Mouse (Mus musculus): Measurements from ENCODE around the gene Iqck. TPM values are rescaled to one million over a fixed set of nuclear protein-coding genes. Genes with fewer than 3 reads are reported as not detected.

The Iqck gene
- polyA plus RNA-seq (2015; fragmentation: Nextera tagmentation; extraction: Ambion mirVana): 2.3 TPM in 2 replicates

DNA sequence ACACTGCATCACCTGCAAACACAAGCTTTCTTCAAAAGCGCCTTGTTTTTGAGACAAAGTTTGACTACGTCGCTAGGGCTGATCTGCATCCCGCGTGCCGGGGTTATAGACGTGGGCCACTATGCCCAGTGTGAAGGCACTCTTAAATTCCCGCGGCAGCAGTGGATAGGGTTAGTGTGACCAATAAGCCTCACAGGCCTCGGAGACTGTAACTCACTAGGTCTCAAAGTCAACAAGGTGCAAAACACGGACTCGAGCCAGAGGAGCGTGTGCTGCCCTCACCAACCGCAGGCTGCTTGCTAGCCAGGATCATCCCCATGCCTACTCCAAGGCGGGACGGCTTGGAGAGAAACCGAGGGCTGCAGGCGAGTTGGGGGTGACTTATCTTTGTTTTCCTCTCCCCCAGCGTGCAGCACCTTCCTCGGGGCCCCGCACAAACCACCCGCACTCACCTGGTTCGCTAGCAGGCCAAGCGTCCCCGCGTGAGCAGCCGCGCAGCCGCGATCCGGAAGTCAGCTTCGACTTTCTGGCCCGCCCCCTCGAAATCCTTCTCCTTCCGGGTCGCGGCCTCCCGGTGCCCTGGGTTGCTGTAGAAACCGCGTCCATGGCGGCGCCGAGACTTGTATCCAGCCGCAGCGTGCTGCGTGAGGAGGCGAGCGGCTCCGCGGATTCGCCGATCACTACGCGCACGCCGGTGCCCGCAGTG lies at the start of gene Iqck:
Gene Iqck, plus strand, starts transcription at position 582 of the 706 bp plus-strand sequence.
- Histone ChIP-seq H3K27me3 (no peaks in the 10 kb centered on the region), H3K9me3 (no peaks in the 10 kb centered on the region), H3K4me2 (replicated peaks) (peak within 1 kb of the TSS; percentile 89), H3K9ac (peak within 1 kb of the TSS; percentile 77), H3K36me3 (peaks cover 31% of the 10 kb centered on the region), H3K4me3 (peak within 1 kb of the TSS; percentile 81), H3K4me1 (peaks cover 16% of the 10 kb centered on the region), H3K27ac (peak within 1 kb of the TSS; percentile 53; the same call in 1 of the 2 replicates)
- under 1% methylated on average over 57 of the region's 57 CpGs for WGBS
- ATAC-seq (ENCODE audit: low FRiP score, low read depth): peak; percentile 98

- no peak for ATAC-seq (ENCODE audit: low FRiP score, low read depth)
- Histone ChIP-seq H3K9me3 (no peaks in the 10 kb centered on the region), H3K27ac (no peak overlapping the region), H3K4me3 (no peak overlapping the region), H3K27me3 (no peaks in the 10 kb centered on the region), H3K9ac (no peak overlapping the region), H3K36me3 (peaks cover 69% of the 10 kb centered on the region), H3K4me1 (no peaks in the 10 kb centered on the region), H3K4me2 (replicated peaks) (no peak overlapping the region)
- WGBS: 83% methylated on average over 16 of the region's 16 CpGs
Observed at GRCm38 (mm10) chr7:118806631-118807411, 48.7 kb upstream of the Iqck start.

DNA sequence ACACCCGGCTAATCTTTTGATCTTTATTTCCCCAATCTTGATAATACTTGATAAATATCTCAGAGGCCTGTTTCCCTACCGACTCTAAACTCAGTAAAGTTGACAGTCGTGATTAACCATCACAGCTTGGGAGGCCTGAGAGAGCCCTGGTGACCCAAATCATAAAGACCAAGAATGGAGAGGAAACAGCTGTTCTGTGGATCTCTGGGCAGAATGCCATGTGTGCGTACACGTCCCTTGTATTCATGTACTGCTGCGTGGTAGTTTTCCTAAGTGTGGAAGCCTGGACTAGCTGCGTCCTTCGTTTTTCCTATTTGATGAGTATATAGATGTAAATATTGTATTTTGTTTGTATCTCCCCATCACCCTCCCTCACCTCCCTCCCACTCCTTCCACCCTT lies 47.7 kb upstream of the Iqck start:
- H3K4me2 ChIP-seq (replicated peaks): no peak overlapping the region
- H3K27me3 ChIP-seq: no peaks in the 10 kb centered on the region
- no peak overlapping the region for H3K9ac ChIP-seq
- H3K9me3 ChIP-seq: no peaks in the 10 kb centered on the region
- 88% methylated on average over 8 of the region's 8 CpGs for WGBS
- no peak overlapping the region for H3K4me3 ChIP-seq
- no peak overlapping the region for H3K27ac ChIP-seq
- no peak for ATAC-seq (ENCODE audit: low FRiP score, low read depth)
- H3K4me1 ChIP-seq: no peaks in the 10 kb centered on the region
- H3K36me3 ChIP-seq: peaks cover 62% of the 10 kb centered on the region

- peaks cover 67% of the 10 kb centered on the region for H3K36me3 ChIP-seq
- H3K9ac ChIP-seq: no peak overlapping the region
- no peak overlapping the region for H3K4me3 ChIP-seq
- no peak for ATAC-seq (ENCODE audit: low FRiP score, low read depth)
- no peak overlapping the region for H3K27ac ChIP-seq
- no peaks in the 10 kb centered on the region for H3K4me1 ChIP-seq
- H3K9me3 ChIP-seq: no peaks in the 10 kb centered on the region
- no peaks in the 10 kb centered on the region for H3K27me3 ChIP-seq
- WGBS: 88% methylated on average over 12 of the region's 12 CpGs
- H3K4me2 ChIP-seq (replicated peaks): no peak overlapping the region
Observed at GRCm38 (mm10) chr7:118811407-118812106, 44.0 kb upstream of the Iqck start.

DNA sequence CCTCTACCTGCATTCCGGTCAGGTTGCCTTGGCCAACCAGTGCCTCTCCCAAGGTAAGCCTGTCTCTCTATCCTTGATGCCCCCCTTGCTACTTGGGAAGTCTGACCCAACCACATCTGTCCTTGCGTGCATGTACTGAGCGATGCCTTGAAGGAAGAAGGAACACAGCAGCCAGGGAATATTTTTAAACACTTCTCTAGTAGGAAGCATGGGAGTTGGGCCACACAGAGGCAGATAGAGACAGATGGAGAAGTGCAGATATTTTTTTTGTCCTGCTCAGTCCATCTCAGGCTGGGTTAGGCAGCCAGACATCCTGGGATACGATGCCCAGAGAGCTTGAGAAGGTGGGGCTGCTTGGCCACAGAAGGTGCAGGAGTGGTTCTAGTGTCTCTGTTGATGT lies 42.0 kb upstream of the Iqck start:
- Histone ChIP-seq H3K9ac (no peak overlapping the region), H3K4me2 (replicated peaks) (no peak overlapping the region), H3K36me3 (peaks cover 71% of the 10 kb centered on the region), H3K27me3 (no peaks in the 10 kb centered on the region), H3K9me3 (no peaks in the 10 kb centered on the region), H3K4me1 (no peaks in the 10 kb centered on the region), H3K27ac (no peak overlapping the region), H3K4me3 (no peak overlapping the region)
- WGBS: 95% methylated on average over 4 of the region's 4 CpGs
- no peak for ATAC-seq (ENCODE audit: low FRiP score, low read depth)

DNA sequence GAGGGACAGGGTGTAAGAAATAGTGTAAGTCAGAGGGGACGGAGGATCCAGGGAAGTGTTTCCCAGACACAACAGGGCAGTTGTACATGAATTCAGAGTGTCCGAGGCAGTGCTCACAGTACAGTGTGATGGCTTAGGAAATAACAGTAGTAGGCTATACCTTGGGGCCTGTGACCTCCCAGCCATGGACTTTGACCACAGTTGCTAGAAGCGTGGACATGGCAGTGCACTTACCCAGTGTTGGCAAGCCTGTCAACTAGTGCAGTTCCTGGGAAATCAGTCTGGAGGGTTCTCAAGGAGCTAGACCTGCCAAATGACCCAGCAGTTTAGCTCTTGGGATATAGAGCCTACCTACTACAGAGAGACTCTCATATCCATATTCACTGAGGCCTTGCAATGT lies 39.3 kb upstream of the Iqck start:
- peaks cover 63% of the 10 kb centered on the region for H3K36me3 ChIP-seq
- no peaks in the 10 kb centered on the region for H3K9me3 ChIP-seq
- H3K4me1 ChIP-seq: no peaks in the 10 kb centered on the region
- no peaks in the 10 kb centered on the region for H3K27me3 ChIP-seq
- no peak overlapping the region for H3K9ac ChIP-seq
- 92% methylated on average over 3 of the region's 3 CpGs for WGBS
- no peak for ATAC-seq (ENCODE audit: low FRiP score, low read depth)
- H3K4me2 ChIP-seq (replicated peaks): no peak overlapping the region
- H3K4me3 ChIP-seq: no peak overlapping the region
- no peak overlapping the region for H3K27ac ChIP-seq

DNA sequence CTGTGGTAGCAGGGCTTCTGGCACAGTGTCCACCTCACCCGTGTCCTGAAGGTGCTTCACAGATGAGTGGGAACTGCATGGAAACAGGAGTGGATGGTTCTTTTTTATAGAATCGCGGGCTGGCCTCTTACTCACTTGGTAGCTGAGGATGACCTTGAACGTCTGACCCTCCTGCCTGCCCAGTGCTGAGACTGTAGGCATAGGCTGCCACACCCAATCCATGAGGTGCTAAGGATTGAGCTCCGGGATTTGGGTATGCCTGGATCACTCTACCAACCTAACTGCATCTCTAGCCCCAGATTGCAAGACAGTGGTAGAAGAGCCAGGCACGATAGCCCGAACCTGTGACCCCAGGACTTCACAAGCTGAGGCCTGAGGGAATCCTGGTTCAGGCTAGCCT lies 37.8 kb upstream of the Iqck start:
- Histone ChIP-seq H3K27me3 (no peaks in the 10 kb centered on the region), H3K9me3 (no peaks in the 10 kb centered on the region), H3K4me1 (no peaks in the 10 kb centered on the region), H3K4me3 (no peak overlapping the region), H3K36me3 (peaks cover 54% of the 10 kb centered on the region), H3K27ac (no peak overlapping the region), H3K4me2 (replicated peaks) (no peak overlapping the region), H3K9ac (no peak overlapping the region)
- no peak for ATAC-seq (ENCODE audit: low FRiP score, low read depth)
- WGBS: 96% methylated on average over 7 of the region's 7 CpGs

- Histone ChIP-seq H3K4me2 (replicated peaks) (no peak overlapping the region), H3K27me3 (no peaks in the 10 kb centered on the region), H3K4me3 (no peak overlapping the region), H3K27ac (no peak overlapping the region), H3K36me3 (peaks cover 45% of the 10 kb centered on the region), H3K4me1 (peaks cover 5% of the 10 kb centered on the region; the same call in 1 of the 2 replicates), H3K9me3 (no peaks in the 10 kb centered on the region), H3K9ac (no peak overlapping the region)
- no peak for ATAC-seq (ENCODE audit: low FRiP score, low read depth)
- WGBS: 76% methylated on average over 1 of the region's 1 CpGs
Observed at GRCm38 (mm10) chr7:118819666-118820065, 35.9 kb upstream of the Iqck start.

GRCm38 (mm10) chr7:118821356-118821755 lies 34.2 kb upstream of the Iqck start:
- Histone ChIP-seq H3K27me3 (no peaks in the 10 kb centered on the region), H3K9me3 (no peaks in the 10 kb centered on the region), H3K4me3 (no peak overlapping the region), H3K9ac (no peak overlapping the region), H3K4me1 (peaks cover 5% of the 10 kb centered on the region; the same call in 1 of the 2 replicates), H3K4me2 (replicated peaks) (no peak overlapping the region), H3K27ac (no peak overlapping the region), H3K36me3 (peaks cover 42% of the 10 kb centered on the region)
- WGBS: 69% methylated on average over 7 of the region's 7 CpGs
- ATAC-seq (ENCODE audit: low FRiP score, low read depth): no peak

DNA sequence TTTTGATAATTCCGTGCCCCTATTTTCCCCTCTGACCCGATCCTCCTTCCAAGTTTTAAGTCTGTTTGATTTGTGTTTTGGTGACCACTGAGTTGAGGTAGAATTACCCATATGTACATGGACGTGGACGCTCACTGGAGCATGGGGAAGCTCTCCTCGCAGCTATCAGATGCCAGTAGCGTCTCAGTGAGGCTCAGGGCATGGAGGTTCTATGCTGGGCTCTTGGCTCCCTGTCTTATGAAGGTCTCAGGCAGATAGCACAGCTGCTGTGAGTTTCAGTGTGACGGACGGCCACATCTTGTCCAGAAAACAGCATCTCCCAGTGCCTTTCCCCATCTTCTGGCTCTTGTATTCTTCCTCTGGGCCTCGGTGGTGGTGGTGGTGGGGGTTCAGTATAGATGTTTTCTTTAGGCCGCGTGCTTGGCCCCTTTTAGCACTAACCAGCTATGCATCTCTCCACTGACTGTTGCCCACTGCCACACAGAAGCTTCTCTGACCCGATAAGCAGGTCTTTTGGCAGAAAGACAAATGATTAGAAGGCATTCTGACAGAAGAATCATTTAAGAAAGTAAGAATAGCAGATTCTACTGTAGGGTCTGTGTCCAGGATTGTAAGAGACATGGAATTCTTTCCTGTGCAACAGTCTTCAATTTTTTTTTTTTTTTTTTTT lies 33.5 kb upstream of the Iqck start:
- Histone ChIP-seq H3K4me2 (replicated peaks) (no peak overlapping the region), H3K27me3 (no peaks in the 10 kb centered on the region), H3K4me3 (no peak overlapping the region), H3K36me3 (peaks cover 48% of the 10 kb centered on the region), H3K9me3 (no peaks in the 10 kb centered on the region), H3K9ac (no peak overlapping the region), H3K4me1 (peaks cover 5% of the 10 kb centered on the region; the same call in 1 of the 2 replicates), H3K27ac (no peak overlapping the region)
- ATAC-seq (ENCODE audit: low FRiP score, low read depth): no peak
- WGBS: 87% methylated on average over 12 of the region's 12 CpGs

DNA sequence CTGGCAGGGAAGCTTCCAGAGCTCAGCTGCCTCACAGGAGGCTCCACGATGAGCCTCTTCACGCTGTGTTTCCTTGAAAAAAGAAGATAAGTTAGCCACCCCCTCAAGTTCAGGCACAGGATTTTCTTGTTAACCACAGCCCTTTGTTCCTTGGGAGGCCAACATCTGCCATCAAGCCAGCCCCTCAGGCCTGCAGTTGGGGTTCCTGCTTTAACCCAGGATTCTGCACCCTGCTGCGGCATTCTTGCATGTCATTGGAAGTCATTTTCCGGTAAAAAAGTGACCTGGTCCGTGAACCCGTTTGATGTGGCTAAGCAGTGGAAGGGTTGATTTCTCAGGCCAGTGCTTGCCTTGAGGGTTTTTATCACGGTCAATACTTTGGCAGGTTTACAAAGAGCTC lies 31.1 kb upstream of the Iqck start:
- Histone ChIP-seq H3K4me1 (peaks cover 5% of the 10 kb centered on the region; the same call in 1 of the 2 replicates), H3K9ac (no peak overlapping the region), H3K27me3 (no peaks in the 10 kb centered on the region), H3K36me3 (peaks cover 49% of the 10 kb centered on the region), H3K9me3 (no peaks in the 10 kb centered on the region), H3K4me2 (replicated peaks) (no peak overlapping the region), H3K27ac (peak overlapping the region; percentile 22; the same call in 1 of the 2 replicates), H3K4me3 (no peak overlapping the region)
- 50% methylated on average over 7 of the region's 7 CpGs for WGBS
- ATAC-seq (ENCODE audit: low FRiP score, low read depth): no peak
